12 mouse cellular contexts compared by ENCODE assay signal in the genomic region with DNA sequence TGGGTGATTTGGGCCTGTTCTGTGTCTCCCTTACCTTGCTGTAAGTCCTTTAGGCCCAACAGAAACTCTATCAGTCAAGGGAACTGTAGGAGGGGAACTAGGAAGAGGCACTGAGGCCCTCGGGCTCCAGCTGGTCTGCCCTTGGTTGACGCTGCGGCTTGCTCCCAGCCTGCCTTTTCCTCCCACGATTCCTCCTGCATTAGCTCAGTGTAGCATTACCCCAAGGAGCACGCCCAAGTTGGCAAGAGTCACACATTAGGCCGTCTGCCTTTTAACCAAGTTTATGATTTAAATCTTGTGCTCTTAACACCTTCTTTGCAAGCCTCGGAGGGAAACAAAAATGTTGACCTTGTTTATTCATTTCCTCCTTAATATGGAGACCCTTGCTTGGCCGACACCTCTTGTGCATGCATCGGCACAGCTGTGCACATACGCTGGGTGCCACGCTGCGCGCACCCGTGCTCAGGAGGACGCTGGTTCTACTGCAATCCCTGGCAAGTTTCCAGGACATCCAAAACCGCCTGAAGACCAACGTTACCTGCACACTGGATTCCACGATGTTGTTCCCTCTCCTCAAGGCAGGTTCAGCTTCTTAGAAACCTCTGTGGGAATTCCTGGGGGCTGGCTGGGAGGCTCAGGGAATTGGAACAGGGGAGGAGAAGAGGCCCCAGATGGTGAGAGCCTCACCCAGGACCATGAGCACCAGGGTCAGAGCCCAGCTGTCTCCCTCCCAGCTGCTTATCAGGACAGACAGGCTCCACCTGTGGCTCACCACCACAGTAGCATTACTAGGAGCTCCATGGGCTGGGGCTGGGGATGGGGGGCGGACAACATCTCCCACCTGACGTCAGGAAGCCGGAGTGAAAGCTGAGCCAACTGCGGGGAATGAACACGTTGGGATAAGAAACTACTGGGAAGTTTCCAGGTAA. TPM values are rescaled to one million over a fixed set of nuclear protein-coding genes. Genes with fewer than 3 reads are reported as not detected.
DNase-seq lines count a peak whose midpoint lies in the region; ATAC-seq and TF ChIP-seq lines count a peak whose summit lies in the region.
"Had no signal": no experiment of that assay in that cellular context is flagged by ENCODE, and none has a peak within 500 bp of the region (broad histone marks: within the 10 kb centered on the region; RNA-seq: fewer than 3 reads in every experiment).

No protein-coding gene starts in this region.

- no peak overlapping the region for H3K4me3 ChIP-seq in lung, postnatal 0 days (ENCODE audit: low read depth, low read length)
- no peak overlapping the region for H3K4me3 ChIP-seq in kidney, embryonic 16.5 days (ENCODE audit: low read length)
- no peak overlapping the region for H3K4me3 ChIP-seq in stomach, embryonic 15.5 days (replicated peaks)
- no peak overlapping the region for H3K4me3 ChIP-seq in forebrain, embryonic 14.5 days (ENCODE audit: low read depth, low read length)
- H3K4me3 ChIP-seq: myocyte had no signal

- no peak overlapping the region for H3K9ac ChIP-seq in lung, postnatal 0 days (replicated peaks; ENCODE audit: low read depth)
- H3K9ac ChIP-seq in kidney, embryonic 16.5 days (replicated peaks; ENCODE audit: low read length), result no peak overlapping the region
- H3K9ac ChIP-seq in stomach, embryonic 15.5 days, result no peak overlapping the region
- H3K9ac ChIP-seq in forebrain, embryonic 14.5 days (ENCODE audit: low read length), result no peak overlapping the region

- ATAC-seq in lung, postnatal 0 days, result no peak
- ATAC-seq in kidney, embryonic 16.5 days (ENCODE audit: low FRiP score, low TSS enrichment), result peak; percentile 71
- 0 out of 2 replicates have a peak, but pooled peaks have one; percentile 51 for ATAC-seq in stomach, embryonic 15.5 days (ENCODE audit: insufficient read depth, low FRiP score, low read depth)
- no peak for ATAC-seq in forebrain, embryonic 14.5 days
- ATAC-seq: forebrain, embryonic 16.5 days had no signal

- H3K4me1 ChIP-seq in lung, postnatal 0 days (ENCODE audit: insufficient read depth, low read depth, low read length), result no peaks in the 10 kb centered on the region
- H3K4me1 ChIP-seq in kidney, embryonic 16.5 days (ENCODE audit: insufficient read depth, low read length), result peaks cover 40% of the 10 kb centered on the region
- peaks cover 18% of the 10 kb centered on the region for H3K4me1 ChIP-seq in stomach, embryonic 15.5 days
- no peaks in the 10 kb centered on the region for H3K4me1 ChIP-seq in forebrain, embryonic 14.5 days (ENCODE audit: control insufficient read depth, insufficient read depth, low read length)

- no peak for TF ChIP-seq CTCF in lung, postnatal 0 days (IDR thresholded peaks at IDR 0.05)

- H3K4me2 ChIP-seq in lung, postnatal 0 days (replicated peaks; ENCODE audit: low read depth, low read length), result no peak overlapping the region
- peak overlapping the region; percentile 19; the same call in 1 of the 2 replicates for H3K4me2 ChIP-seq in kidney, embryonic 16.5 days (replicated peaks; ENCODE audit: low read depth, low read length)
- no peak overlapping the region for H3K4me2 ChIP-seq in stomach, embryonic 15.5 days
- no peak overlapping the region for H3K4me2 ChIP-seq in forebrain, embryonic 14.5 days (ENCODE audit: low read length)

- H3K9me3 ChIP-seq in lung, postnatal 0 days (ENCODE audit: low read length), result no peaks in the 10 kb centered on the region
- H3K9me3 ChIP-seq in kidney, embryonic 16.5 days (ENCODE audit: low read length), result no peaks in the 10 kb centered on the region
- H3K9me3 ChIP-seq in stomach, embryonic 15.5 days, result no peaks in the 10 kb centered on the region
- no peaks in the 10 kb centered on the region for H3K9me3 ChIP-seq in forebrain, embryonic 14.5 days (replicated peaks; ENCODE audit: control insufficient read depth, low read length)

- H3K27ac ChIP-seq in lung, postnatal 0 days (ENCODE audit: low read length), result no peak overlapping the region
- peak overlapping the region; percentile 52; the same call in 1 of the 2 replicates for H3K27ac ChIP-seq in kidney, embryonic 16.5 days (ENCODE audit: low read length)
- peak overlapping the region; percentile 36 for H3K27ac ChIP-seq in stomach, embryonic 15.5 days
- no peak overlapping the region for H3K27ac ChIP-seq in forebrain, embryonic 14.5 days (ENCODE audit: low read depth, low read length)

- no peak for TF ChIP-seq EP300 in lung, postnatal 0 days (IDR thresholded peaks at IDR 0.05)

- 70% methylated on average over 23 of the region's 23 CpGs for WGBS in lung, postnatal 0 days
- 39% methylated on average over 23 of the region's 23 CpGs for WGBS in kidney, embryonic 16.5 days
- 53% methylated on average over 23 of the region's 23 CpGs for WGBS in stomach, embryonic 15.5 days
- 93% methylated on average over 23 of the region's 23 CpGs for WGBS in forebrain, embryonic 14.5 days

- peak; percentile 19 for DNase-seq in adrenal gland, postnatal 14 days
- DNase-seq in adrenal gland, postnatal 36 days, result no peak
- DNase-seq in lung, postnatal 10 days, result peak; percentile 44
- no peak for DNase-seq in lung, postnatal 0 days (ENCODE audit: low spot score)
- DNase-seq in thymus, postnatal 14 days, result no peak
- DNase-seq in forebrain, embryonic 14.5 days (ENCODE audit: low spot score), result no peak
- DNase-seq: embryo, embryonic 11 days; thymus, adult 18-20 months had no signal

- no peaks in the 10 kb centered on the region for H3K36me3 ChIP-seq in lung, postnatal 0 days (ENCODE audit: insufficient read depth, low read length)
- no peaks in the 10 kb centered on the region for H3K36me3 ChIP-seq in kidney, embryonic 16.5 days (ENCODE audit: insufficient read depth, low read length)
- H3K36me3 ChIP-seq in stomach, embryonic 15.5 days, result no peaks in the 10 kb centered on the region
- H3K36me3 ChIP-seq in forebrain, embryonic 14.5 days (ENCODE audit: control insufficient read depth, insufficient read depth, low read length), result peaks cover 9% of the 10 kb centered on the region

- no peaks in the 10 kb centered on the region for H3K27me3 ChIP-seq in lung, postnatal 0 days (replicated peaks; ENCODE audit: insufficient read depth, low read length)
- H3K27me3 ChIP-seq in kidney, embryonic 16.5 days (ENCODE audit: insufficient read depth, low read length), result no peaks in the 10 kb centered on the region
- no peaks in the 10 kb centered on the region for H3K27me3 ChIP-seq in stomach, embryonic 15.5 days (replicated peaks)
- no peaks in the 10 kb centered on the region for H3K27me3 ChIP-seq in forebrain, embryonic 14.5 days (replicated peaks; ENCODE audit: control insufficient read depth, insufficient read depth, low read length)

RNA-seq across cellular contexts. Expression of gene Wnt5b, which starts 21.6 kb away (rescaled TPM):
- 2.6 and 3.0 TPM in 2 replicates for total RNA-seq in adrenal gland, postnatal 14 days (2021)
- total RNA-seq in adrenal gland, postnatal 36 days (2021), result 1 to 10 TPM; 1.4 to 2.7 TPM
- polyA plus RNA-seq in lung, postnatal 0 days (2015; fragmentation: Nextera tagmentation; extraction: Ambion mirVana), result 4.8 and 6.6 TPM in 2 replicates
- polyA plus RNA-seq in kidney, embryonic 16.5 days (2015; fragmentation: Nextera tagmentation; extraction: Ambion mirVana), result 9.6 and 10.1 TPM in 2 replicates
- 8.7 and 10.4 TPM in 2 replicates for polyA plus RNA-seq in stomach, embryonic 15.5 days (2015; fragmentation: Nextera tagmentation; extraction: Ambion mirVana)
- polyA plus RNA-seq in forebrain, embryonic 14.5 days (2014; fragmentation: Nextera tagmentation; extraction: Ambion mirVana), result 3.0 and 3.4 TPM in 2 replicates

Comparison
In these comparisons a context has a peak if more than half of its experiments do, and no peak if none do; other contexts are left out.
1. DNase-seq: peak in adrenal gland, postnatal 14 days (single experiment) and lung, postnatal 10 days (single experiment); none in adrenal gland, postnatal 36 days (0 of 2), lung, postnatal 0 days (single experiment), thymus, postnatal 14 days (single experiment) and forebrain, embryonic 14.5 days (single experiment).
2. ATAC-seq: peak in kidney, embryonic 16.5 days (single experiment) and stomach, embryonic 15.5 days (single experiment); none in lung, postnatal 0 days (single experiment) and forebrain, embryonic 14.5 days (single experiment).
3. H3K27ac ChIP-seq: peak in kidney, embryonic 16.5 days (single experiment) and stomach, embryonic 15.5 days (single experiment); none in lung, postnatal 0 days (single experiment) and forebrain, embryonic 14.5 days (single experiment).